Mouse (Mus musculus) small intestine, adult 2 months (tissue): ENCODE measurements around the gene Zmynd8. TPM values are rescaled to one million over a fixed set of nuclear protein-coding genes. Genes with fewer than 3 reads are reported as not detected.

Experiments
- H3K27ac ChIP-seq: fragments of 200-500 bp; 2 replicates; pipeline ENCODE4 v1.5.1; 2012; ENCODE audit warnings: low read depth, low read length, control low read depth, inconsistent platforms; ENCODE audit not compliant: insufficient read depth
- H3K27me3 ChIP-seq: fragments of 200-500 bp; 2 replicates; pipeline ENCODE4 v1.6.1; 2012; ENCODE audit warnings: mild to moderate bottlenecking, moderate library complexity, low read length, inconsistent platforms; ENCODE audit not compliant: control insufficient read depth, insufficient read depth
- H3K36me3 ChIP-seq: fragments of 200-500 bp; 2 replicates; pipeline ENCODE4 v1.6.1; 2012; ENCODE audit warnings: mild to moderate bottlenecking, low read length, control low read depth, inconsistent platforms; ENCODE audit not compliant: control insufficient read depth, insufficient read depth
- H3K4me1 ChIP-seq: fragments of 200-500 bp; 2 replicates; pipeline ENCODE4 v1.6.1; 2012; ENCODE audit warnings: low read length, inconsistent platforms, mixed read lengths; ENCODE audit not compliant: control insufficient read depth, insufficient read depth, insufficient read length
- H3K4me3 ChIP-seq: fragments of 200-500 bp; 2 replicates; pipeline ENCODE4 v1.5.1; 2012; ENCODE audit warnings: low read depth, mild to moderate bottlenecking, control low read depth, inconsistent platforms, low read length, moderate library complexity
- CTCF ChIP-seq: fragments of 200-500 bp; IDR thresholded peaks from 2 replicates; pipeline ENCODE4 v1.5.1; 2012; ENCODE audit warnings: low read depth, mild to moderate bottlenecking, control low read depth, inconsistent platforms, low read length, moderate library complexity, mixed read lengths; ENCODE audit not compliant: insufficient replicate concordance, insufficient read length; ENCODE audit errors: extremely low read depth
- POLR2A ChIP-seq: fragments of 200-500 bp; IDR thresholded peaks from 2 replicates; pipeline ENCODE4 v1.6.1; 2012; ENCODE audit warnings: low read depth, mild to moderate bottlenecking, control low read depth, inconsistent platforms, low read length, moderate library complexity
- WGBS: fragments of 180-500 bp; shearing (Covaris S2); methylation state at CpG from one replicate; pipeline ENCODE4 v1.1.7; 2018; 5-methylcytosine and 5-hydroxymethylcytosine counted together
- polyA plus RNA-seq: library from polyadenylated mRNA; depleted of rRNA; stranded (reverse); fragments of >200 nt; gene quantifications from 2 replicates; pipeline ENCODE4 v1.2.3, GENCODE M21; 2012

Gene Zmynd8
- polyA plus RNA-seq, 1 experiment: 17.4 TPM

DNA sequence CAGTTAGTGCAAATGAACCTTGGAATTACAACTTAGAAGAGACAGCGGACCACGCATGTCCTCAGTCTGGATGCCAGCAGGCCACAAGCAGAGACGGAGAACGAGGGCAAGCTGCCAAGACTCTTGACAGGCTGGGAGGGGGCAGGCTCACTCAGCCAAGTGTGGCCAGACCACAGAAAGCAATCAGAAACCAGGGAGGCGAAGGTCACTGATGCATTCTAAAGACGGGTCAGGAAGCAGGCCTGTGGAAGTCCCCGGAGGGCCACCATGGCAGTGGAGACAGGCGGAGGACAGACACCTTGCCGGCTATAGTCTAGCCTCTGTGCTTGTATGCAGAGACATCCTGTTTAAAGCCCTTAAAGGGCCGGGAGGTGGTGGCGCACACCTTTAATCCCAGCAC is 110.8 kb downstream of the Zmynd8 start:
- peaks cover 61% of the 10 kb centered on the region for H3K36me3 ChIP-seq
- no peaks in the 10 kb centered on the region for H3K27me3 ChIP-seq

DNA sequence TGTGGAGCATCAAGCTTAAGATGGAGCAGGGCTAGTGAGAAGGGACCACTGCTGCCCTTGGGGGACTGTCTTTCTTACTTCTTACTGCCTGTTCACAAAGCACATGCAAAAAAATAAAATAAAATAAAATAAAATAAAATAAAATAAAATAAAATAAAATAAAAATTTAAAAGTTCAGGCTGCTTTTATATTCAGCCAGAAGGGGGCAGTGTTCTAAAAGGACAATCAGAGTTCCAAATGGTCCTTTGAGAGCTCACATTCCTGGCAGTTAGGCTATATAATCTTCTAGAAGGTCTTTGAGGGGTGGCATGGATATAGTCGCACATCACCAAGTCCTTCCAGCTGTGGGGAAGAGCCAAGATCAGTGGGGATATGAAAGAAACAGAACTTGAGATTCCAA is 112.3 kb downstream of the Zmynd8 start:
- Histone ChIP-seq H3K27me3 (no peaks in the 10 kb centered on the region), H3K4me3 (no peak overlapping the region), H3K4me1 (no peaks in the 10 kb centered on the region), H3K36me3 (peaks cover 50% of the 10 kb centered on the region), H3K27ac (no peak overlapping the region)
- TF ChIP-seq POLR2A: no peak
- no peak for TF ChIP-seq CTCF
- 88% methylated on average over 1 of the region's 1 CpGs for WGBS

More for the DNA sequence above, 110.8 kb downstream of the Zmynd8 start:
- WGBS: 40% methylated on average over 11 of the region's 11 CpGs
- TF ChIP-seq CTCF: no peak
- no peak for TF ChIP-seq POLR2A
- Histone ChIP-seq H3K4me1 (no peaks in the 10 kb centered on the region), H3K27ac (no peak overlapping the region), H3K4me3 (no peak overlapping the region)

DNA sequence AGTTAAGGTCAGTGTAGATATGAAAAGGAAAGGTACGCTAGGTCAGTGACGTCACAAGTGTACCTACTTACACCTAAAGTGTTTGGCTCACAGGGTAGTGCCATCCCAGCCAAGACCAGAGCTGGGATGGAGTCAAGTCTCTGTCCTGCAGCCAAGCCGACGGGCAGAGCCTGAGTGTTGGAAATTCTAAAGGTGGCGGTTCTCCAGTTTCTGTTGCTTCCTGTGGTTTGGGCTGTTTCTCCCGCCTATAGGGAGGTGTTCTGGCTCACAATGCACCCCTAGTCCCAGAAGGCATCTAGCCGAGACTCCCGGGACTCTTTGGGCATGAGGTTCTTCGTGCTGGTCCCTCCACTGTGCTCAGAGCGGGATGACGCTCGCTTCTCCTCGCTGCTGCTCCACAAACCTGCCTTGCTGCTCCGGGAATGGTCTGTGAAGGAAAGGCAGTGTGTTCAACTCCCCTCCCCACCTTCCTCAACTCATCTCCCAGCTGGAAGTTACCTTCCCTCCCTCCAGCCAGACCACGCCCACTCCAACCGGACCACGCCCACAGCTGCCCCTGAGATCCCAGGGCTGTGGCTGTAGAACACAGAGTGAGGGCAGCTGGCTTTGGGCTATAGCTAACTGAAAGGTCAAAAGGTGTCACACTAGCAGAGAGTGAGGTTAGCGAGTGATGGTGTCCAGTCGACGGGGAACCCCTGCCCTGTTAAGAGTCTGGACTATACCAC is 113.3 kb downstream of the Zmynd8 start:
- Histone ChIP-seq H3K27ac (no peak overlapping the region), H3K4me1 (no peaks in the 10 kb centered on the region), H3K36me3 (peaks cover 44% of the 10 kb centered on the region), H3K27me3 (no peaks in the 10 kb centered on the region), H3K4me3 (no peak overlapping the region)
- WGBS: 90% methylated on average over 20 of the region's 20 CpGs
- TF ChIP-seq POLR2A: no peak
- no peak for TF ChIP-seq CTCF

DNA sequence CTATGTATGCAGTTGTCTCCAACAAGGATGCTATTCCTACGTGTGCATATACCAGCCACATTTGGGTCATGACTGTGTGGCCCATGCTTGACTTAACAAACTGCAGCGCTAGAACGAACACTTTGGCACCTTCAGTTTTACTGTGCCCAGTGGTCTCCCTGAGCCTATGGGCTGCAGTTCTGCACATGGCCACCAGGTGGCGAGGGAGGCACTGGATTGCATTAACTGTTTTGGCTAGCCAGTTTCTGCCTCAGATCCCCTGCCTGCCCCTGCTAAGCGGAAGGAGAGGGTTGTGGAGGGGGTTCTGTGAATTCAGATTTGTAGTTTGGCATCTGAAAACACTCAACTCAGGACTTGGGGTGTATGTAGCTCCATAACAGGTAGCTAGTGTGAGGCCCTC is 116.5 kb downstream of the Zmynd8 start:
- Histone ChIP-seq H3K36me3 (peaks cover 19% of the 10 kb centered on the region), H3K27ac (no peak overlapping the region), H3K4me1 (no peaks in the 10 kb centered on the region), H3K27me3 (no peaks in the 10 kb centered on the region), H3K4me3 (no peak overlapping the region)
- TF ChIP-seq CTCF: peak; percentile 96
- no peak for TF ChIP-seq POLR2A
- WGBS: 36% methylated on average over 5 of the region's 5 CpGs

DNA sequence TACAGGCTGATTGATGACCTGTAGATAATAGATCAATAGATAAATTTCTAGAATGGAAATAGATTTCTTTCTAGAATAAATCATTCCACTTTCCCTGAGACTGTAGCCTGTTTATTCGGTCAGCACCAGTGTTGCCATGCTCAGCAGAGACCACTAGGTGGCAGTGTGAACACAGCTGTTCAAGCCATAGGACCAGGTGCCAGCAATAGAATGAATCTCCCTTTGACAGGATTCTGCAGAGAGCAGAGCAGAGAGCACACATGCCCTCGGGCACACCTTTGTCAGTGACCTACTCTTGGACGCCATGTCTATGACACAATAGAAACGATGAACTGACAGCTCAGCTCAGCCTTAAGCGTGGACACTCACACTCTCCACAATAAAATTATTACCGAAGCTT is 119.9 kb downstream of the Zmynd8 start:
- no peak for TF ChIP-seq POLR2A
- peak; percentile 89; the same call in 1 of the 2 replicates for TF ChIP-seq CTCF
- Histone ChIP-seq H3K4me1 (no peaks in the 10 kb centered on the region), H3K27ac (no peak overlapping the region), H3K36me3 (peaks cover 4% of the 10 kb centered on the region; the same call in 1 of the 2 replicates), H3K27me3 (no peaks in the 10 kb centered on the region), H3K4me3 (no peak overlapping the region)
- WGBS: 21% methylated on average over 6 of the region's 6 CpGs

DNA sequence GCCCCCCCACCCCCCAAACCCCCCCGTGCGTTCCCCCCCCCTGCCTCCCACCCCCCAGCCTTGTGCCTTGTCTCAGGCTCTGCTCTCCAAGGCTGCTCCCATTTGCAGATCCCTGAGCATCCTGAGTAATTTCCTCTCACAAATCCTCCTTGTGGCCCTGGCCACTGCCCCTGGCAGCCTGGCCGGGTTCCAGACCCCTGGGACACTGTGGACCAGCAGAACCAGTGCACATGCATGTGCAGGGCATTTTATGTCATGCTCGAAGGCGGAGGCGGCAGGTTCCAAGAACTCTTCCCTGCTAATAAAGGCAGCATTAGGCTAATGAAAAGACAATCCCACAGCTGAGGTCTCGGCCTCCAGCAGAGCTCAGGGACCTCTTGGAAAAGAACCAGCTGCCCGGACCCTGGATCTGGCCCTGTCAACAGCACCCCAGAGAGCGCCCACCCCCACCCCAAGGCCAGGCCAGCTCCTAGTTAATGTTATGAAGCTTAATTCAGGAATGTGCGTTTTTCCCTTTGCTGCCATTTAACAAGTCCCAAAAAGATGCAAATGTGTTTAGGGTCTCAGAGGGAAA is 129.4 kb downstream of the Zmynd8 start:
- 81% methylated on average over 8 of the region's 10 CpGs for WGBS
- no peaks in the 10 kb centered on the region for H3K36me3 ChIP-seq
- no peak overlapping the region for H3K4me3 ChIP-seq
- no peaks in the 10 kb centered on the region for H3K27me3 ChIP-seq
- H3K4me1 ChIP-seq: no peaks in the 10 kb centered on the region
- TF ChIP-seq POLR2A: no peak
- no peak for TF ChIP-seq CTCF
- H3K27ac ChIP-seq: no peak overlapping the region

DNA sequence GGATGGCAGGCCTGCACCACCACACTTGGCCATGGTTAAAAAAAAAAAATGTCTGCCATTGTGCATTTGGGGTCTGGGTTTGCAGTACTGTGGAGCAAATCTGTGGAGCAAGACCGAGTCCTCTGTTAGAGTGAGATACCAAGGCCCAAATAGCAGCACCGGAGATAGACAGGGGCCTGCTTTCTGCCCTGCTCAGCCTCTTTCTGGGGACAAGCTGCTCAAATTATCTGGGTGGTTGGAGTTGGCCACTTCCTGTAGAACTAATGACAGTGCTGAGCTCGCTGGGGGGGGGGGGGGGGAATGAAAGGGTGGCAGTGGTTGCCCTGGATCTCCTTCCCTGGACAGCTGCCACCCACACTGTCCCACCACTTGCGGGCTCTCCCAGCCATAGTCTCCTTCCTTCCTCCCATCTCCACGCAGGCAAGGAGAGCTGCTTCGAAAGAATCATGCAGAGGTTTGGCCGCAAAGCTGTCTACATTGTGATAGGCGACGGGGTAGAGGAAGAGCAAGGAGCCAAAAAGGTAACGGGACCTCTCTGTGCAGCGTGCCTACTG is 129.9 kb downstream of the Zmynd8 start:
- no peaks in the 10 kb centered on the region for H3K36me3 ChIP-seq
- no peaks in the 10 kb centered on the region for H3K4me1 ChIP-seq
- WGBS: 58% methylated on average over 10 of the region's 11 CpGs
- H3K27me3 ChIP-seq: no peaks in the 10 kb centered on the region
- H3K27ac ChIP-seq: no peak overlapping the region
- TF ChIP-seq POLR2A (no peak), CTCF (no peak)
- no peak overlapping the region for H3K4me3 ChIP-seq
